Mouse (Mus musculus) MEL (cell line): ENCODE measurements around the gene Pogz. TPM values are rescaled to one million over a fixed set of nuclear protein-coding genes. Genes with fewer than 3 reads are reported as not detected.

ENCODE experiments used
- DNase-seq: peaks from one replicate; pipeline ENCODE4 v3.0.0; 2011; ENCODE audit warnings: low read depth, low spot score
- H3K27ac ChIP-seq: 2 replicates; pipeline ENCODE4 v1.5.1; 2012; ENCODE audit warnings: low read depth, mild to moderate bottlenecking, control low read depth, low read length, moderate library complexity; ENCODE audit not compliant: control insufficient read depth
- H3K27me3 ChIP-seq, 2 experiments: fragments of 150-350 bp in 1 of 2; sonication (generic) in 1 of 2; 2 replicates each; pipeline ENCODE4 v1.6.1; 2012; ENCODE audit warnings: low read length in 2 of 2, mild to moderate bottlenecking in 2 of 2, improper control_type of control experiment in 1 of 2, moderate library complexity in 1 of 2; ENCODE audit not compliant: insufficient read depth in 2 of 2, control insufficient read depth in 1 of 2
- H3K36me3 ChIP-seq, 2 experiments: 2 replicates each; pipeline ENCODE4 v1.6.1; 2012 to 2014; ENCODE audit warnings: low read length in 2 of 2, improper control_type of control experiment in 1 of 2, inconsistent platforms in 1 of 2, mild to moderate bottlenecking in 1 of 2; ENCODE audit not compliant: insufficient read depth in 2 of 2, control insufficient read depth in 1 of 2
- H3K4me1 ChIP-seq, 2 experiments: fragments of 150-350 bp in 1 of 2; sonication (generic) in 1 of 2; 2 replicates each; pipeline ENCODE4 v1.6.1; 2012; ENCODE audit warnings: low read length in 2 of 2, improper control_type of control experiment in 1 of 2, mild to moderate bottlenecking in 1 of 2; ENCODE audit not compliant: insufficient read depth in 2 of 2, control insufficient read depth in 1 of 2
- H3K4me3 ChIP-seq, 2 experiments: fragments of 150-350 bp in 1 of 2; sonication (generic) in 1 of 2; 2 replicates each; pipeline ENCODE4 v1.5.1; 2012; ENCODE audit warnings: low read depth in 2 of 2, low read length in 2 of 2, mild to moderate bottlenecking in 2 of 2, moderate library complexity in 2 of 2, control low read depth in 1 of 2, improper control_type of control experiment in 1 of 2; ENCODE audit not compliant: control insufficient read depth in 1 of 2, insufficient read depth in 1 of 2
- H3K79me2 ChIP-seq: 2 replicates; pipeline ENCODE4 v1.6.1; 2012; ENCODE audit warnings: mild to moderate bottlenecking, low read length, moderate library complexity; ENCODE audit not compliant: control insufficient read depth, poor library complexity, insufficient read depth
- H3K9ac ChIP-seq: 2 replicates; pipeline ENCODE4 v1.6.1; 2012; ENCODE audit warnings: low read depth, mild to moderate bottlenecking, control low read depth, low read length, moderate library complexity; ENCODE audit not compliant: control insufficient read depth, poor library complexity, severe bottlenecking
- H3K9me3 ChIP-seq: fragments of 150-350 bp; sonication (generic); replicated peaks from 2 replicates; pipeline ENCODE4 v1.6.1; 2012; ENCODE audit warnings: mild to moderate bottlenecking, low read length, improper control_type of control experiment, moderate library complexity; ENCODE audit not compliant: insufficient read depth
- CHD1 ChIP-seq: IDR thresholded peaks from 2 replicates; pipeline ENCODE4 v1.6.1; 2012; ENCODE audit warnings: low read depth, mild to moderate bottlenecking, inconsistent platforms, low read length, improper control_type of control experiment
- CTCF ChIP-seq, 3 experiments: IDR thresholded peaks in 2 of 3; conservative IDR thresholded peaks in 1 of 3; 2 replicates each; pipeline ENCODE4 v1.5.1; 2011 to 2012; ENCODE audit warnings: low read length in 3 of 3, low read depth in 2 of 3, mild to moderate bottlenecking in 2 of 3, improper control_type of control experiment in 1 of 3, inconsistent platforms in 1 of 3, mixed read lengths in 1 of 3, moderate library complexity in 1 of 3; ENCODE audit not compliant: control insufficient read depth in 1 of 3, insufficient read depth in 1 of 3, poor library complexity in 1 of 3, severe bottlenecking in 1 of 3
- E2F4 ChIP-seq: IDR thresholded peaks from 2 replicates; pipeline ENCODE4 v1.6.1; 2011; ENCODE audit warnings: low read depth, low read length, improper control_type of control experiment, borderline replicate concordance
- GABPA ChIP-seq: IDR thresholded peaks from 2 replicates; pipeline ENCODE4 v1.6.1; 2012; ENCODE audit warnings: low read depth, mild to moderate bottlenecking, inconsistent platforms, low read length, improper control_type of control experiment, moderate library complexity
- JUND ChIP-seq: IDR thresholded peaks from 2 replicates; pipeline ENCODE4 v1.6.1; 2011; ENCODE audit warnings: low read depth, mild to moderate bottlenecking, improper control_type of control experiment, low read length
- KAT2A ChIP-seq: conservative IDR thresholded peaks from 2 replicates; pipeline ENCODE4 v1.6.1; 2012; ENCODE audit warnings: low read depth, low read length, improper control_type of control experiment, inconsistent platforms
- MAFK ChIP-seq: IDR thresholded peaks from 2 replicates; pipeline ENCODE4 v1.6.1; 2011; ENCODE audit warnings: low read depth, mild to moderate bottlenecking, low read length, improper control_type of control experiment, borderline replicate concordance
- MAX ChIP-seq: IDR thresholded peaks from 2 replicates; pipeline ENCODE4 v1.6.1; 2011; ENCODE audit warnings: low read length, improper control_type of control experiment
- MAZ ChIP-seq: IDR thresholded peaks from 2 replicates; pipeline ENCODE4 v1.6.1; 2012; ENCODE audit warnings: low read depth, mild to moderate bottlenecking, inconsistent platforms, low read length, improper control_type of control experiment
- MEF2A ChIP-seq: IDR thresholded peaks from 2 replicates; pipeline ENCODE4 v1.6.1; 2014; ENCODE audit warnings: low read depth, mild to moderate bottlenecking, inconsistent platforms, low read length, improper control_type of control experiment; ENCODE audit not compliant: poor library complexity, insufficient replicate concordance, severe bottlenecking; ENCODE audit errors: extremely low read depth
- MXI1 ChIP-seq: IDR thresholded peaks from 2 replicates; pipeline ENCODE4 v1.6.1; 2011; ENCODE audit warnings: mild to moderate bottlenecking, low read depth, low read length, improper control_type of control experiment
- POLR2AphosphoS2 ChIP-seq: IDR thresholded peaks from 2 replicates; pipeline ENCODE4 v1.6.1; 2011; ENCODE audit warnings: low read length, improper control_type of control experiment
- POLR2AphosphoS5 ChIP-seq: IDR thresholded peaks from 2 replicates; pipeline ENCODE4 v1.6.1; 2012; ENCODE audit warnings: low read depth, borderline replicate concordance, mild to moderate bottlenecking, inconsistent platforms, low read length, moderate library complexity, mixed read lengths
- RAD21 ChIP-seq: IDR thresholded peaks from 2 replicates; pipeline ENCODE4 v1.6.1; 2011; ENCODE audit warnings: mild to moderate bottlenecking, low read depth, low read length, improper control_type of control experiment
- SMC3 ChIP-seq: IDR thresholded peaks from 2 replicates; pipeline ENCODE4 v1.6.1; 2011; ENCODE audit warnings: low read depth, low read length, improper control_type of control experiment
- TCF12 ChIP-seq: IDR thresholded peaks from 2 replicates; pipeline ENCODE4 v1.6.1; 2014; ENCODE audit warnings: low read depth, mild to moderate bottlenecking, inconsistent platforms, low read length, improper control_type of control experiment, moderate library complexity
- USF2 ChIP-seq, 2 experiments: IDR thresholded peaks; 2 replicates each; pipeline ENCODE4 v1.6.1; 2011 to 2012; ENCODE audit warnings: improper control_type of control experiment in 2 of 2, low read length in 2 of 2, borderline replicate concordance in 1 of 2, inconsistent platforms in 1 of 2, low read depth in 1 of 2, mild to moderate bottlenecking in 1 of 2; ENCODE audit not compliant: insufficient read depth in 1 of 2
- ZNF384 ChIP-seq: IDR thresholded peaks from 2 replicates; pipeline ENCODE4 v1.6.1; 2012; ENCODE audit warnings: low read depth, mild to moderate bottlenecking, inconsistent platforms, low read length, improper control_type of control experiment
- polyA plus RNA-seq, 2 experiments: library from polyadenylated mRNA; stranded (reverse) in 1 of 2; unstranded in 1 of 2; fragments of >175 nt in 1 of 2; fragments of >200 nt in 1 of 2; gene quantifications; 2 replicates each; pipeline versions ENCODE4 v1.2.1 to v1.2.4; 2012; ENCODE audit warnings: low replicate concordance in 2 of 2, low read depth in 1 of 2; ENCODE audit not compliant: insufficient read length in 2 of 2, insufficient read depth in 1 of 2, missing spikeins in 1 of 2
- total RNA-seq: library from RNA; depleted of rRNA; stranded (reverse); fragments of 300-350 nt; gene quantifications from 2 replicates; pipeline ENCODE4 v1.2.3, GENCODE M21; 2012

The Pogz gene
- total and polyA plus RNA-seq, 3 experiments: 10.6 to 31.6 TPM; not detected in 1

DNA sequence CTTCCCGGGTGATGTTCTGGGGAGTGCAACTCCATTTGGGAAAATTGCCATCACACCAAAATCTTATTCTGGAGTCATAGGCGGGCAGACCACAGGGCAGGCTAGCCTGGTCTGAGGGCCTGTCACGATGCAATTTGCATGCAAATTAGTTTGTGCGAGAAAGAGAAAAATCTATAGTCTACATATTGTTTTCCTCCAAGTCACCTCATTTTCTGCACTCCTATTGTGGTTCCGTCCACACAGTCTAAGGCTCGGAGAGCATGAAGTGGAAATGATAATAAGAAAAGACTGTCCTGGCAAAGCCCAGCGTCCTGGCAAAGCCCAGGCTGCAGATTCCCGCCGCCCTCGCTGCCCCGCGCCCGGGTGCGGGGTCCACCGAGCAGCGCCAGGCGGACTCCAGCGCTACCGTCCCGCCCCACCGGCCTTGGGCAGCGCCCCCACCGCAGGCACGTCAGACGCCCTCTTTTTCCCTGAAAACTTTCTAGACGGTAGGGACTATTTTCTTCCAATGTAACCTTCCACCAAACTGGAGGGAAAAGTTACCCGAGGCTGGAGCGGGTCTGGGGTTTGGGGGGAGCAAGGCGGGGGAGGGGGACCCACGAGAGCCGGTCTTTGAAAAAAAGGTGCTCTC is 16.2 kb upstream of the Pogz start:
- H3K36me3 ChIP-seq: peaks cover 0 to 6% of the 10 kb centered on the region in 2 experiments; a peak in 2 of 4 replicates
- H3K27ac ChIP-seq: no peak overlapping the region
- no peaks in the 10 kb centered on the region for H3K4me1 ChIP-seq
- peaks cover 10 to 11% of the 10 kb centered on the region in 2 experiments for H3K27me3 ChIP-seq
- no peaks in the 10 kb centered on the region for H3K79me2 ChIP-seq
- peak overlapping the region; percentile 61 for H3K9ac ChIP-seq
- H3K4me3 ChIP-seq: peak overlapping the region; percentile 31 to 58; a peak in 3 of 4 replicates
- no peaks in the 10 kb centered on the region for H3K9me3 ChIP-seq
- TF ChIP-seq TCF12 (no peak), GABPA (no peak), MAX (no peak), MXI1 (no peak)
- TF ChIP-seq, all 39 proteins: peak for 0
- no peak for DNase-seq

DNA sequence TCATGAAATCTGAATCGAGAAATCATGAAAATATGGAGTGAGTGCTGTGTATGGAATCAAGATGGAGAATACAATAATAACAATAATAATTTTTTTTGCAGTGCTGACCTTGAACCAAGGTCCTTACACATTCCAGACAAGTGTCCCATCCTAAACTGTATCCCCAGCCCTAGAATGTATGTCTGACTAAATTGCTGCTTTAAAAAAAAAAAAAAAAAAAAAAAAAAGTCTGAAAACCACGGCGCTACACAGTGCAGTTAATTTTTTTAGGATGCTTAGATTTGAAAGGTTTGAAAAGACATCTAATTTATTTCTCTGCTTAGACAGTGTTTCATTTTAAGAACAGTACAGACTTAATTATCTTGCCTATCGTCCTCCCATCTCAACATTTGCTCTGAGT is 15.3 kb upstream of the Pogz start:
- Histone ChIP-seq H3K27me3 (peaks cover 9 to 11% of the 10 kb centered on the region in 2 experiments), H3K27ac (no peak overlapping the region), H3K4me1 (no peaks in the 10 kb centered on the region), H3K36me3 (peaks cover 0 to 6% of the 10 kb centered on the region in 2 experiments; a peak in 2 of 4 replicates), H3K79me2 (no peaks in the 10 kb centered on the region), H3K9ac (no peak overlapping the region), H3K9me3 (no peaks in the 10 kb centered on the region), H3K4me3 (no peak overlapping the region)
- TF ChIP-seq JUND: no peak
- TF ChIP-seq ZNF384: 0 out of 2 replicates have a peak, but pooled peaks have one; percentile 28
- DNase-seq: no peak

- TF ChIP-seq SMC3 (peak; percentile 38), CTCF (IDR thresholded peaks at IDR 0.05 in 2 of 3, conservative IDR thresholded peaks at IDR 0.05 in 1 of 3; ENCODE audit: control insufficient read depth in 1 of 3, insufficient read depth in 1 of 3, low read depth in 2 of 3, low read length in 3 of 3, poor library complexity in 1 of 3, severe bottlenecking in 1 of 3) (peak; percentile 24 to 69 (median 56); a peak in 5 of 6 replicates), CHD1 (no peak), E2F4 (no peak), MAFK (no peak), RAD21 (peak; percentile 66), POLR2AphosphoS2 (no peak), POLR2AphosphoS5 (no peak), MAZ (no peak), GABPA (no peak), USF2 (IDR thresholded peaks at IDR 0.05; ENCODE audit: borderline replicate concordance in 1 of 2, insufficient read depth in 1 of 2, low read depth in 1 of 2, low read length in 2 of 2) (no peak), MEF2A (no peak), KAT2A (no peak)
- TF ChIP-seq, all 39 proteins: peak for 3
- Histone ChIP-seq H3K36me3 (peaks cover 0 to 6% of the 10 kb centered on the region in 2 experiments; a peak in 2 of 4 replicates), H3K4me1 (no peaks in the 10 kb centered on the region), H3K4me3 (no peak overlapping the region), H3K27ac (no peak overlapping the region), H3K27me3 (peaks cover 9 to 12% of the 10 kb centered on the region in 2 experiments), H3K9ac (no peak overlapping the region), H3K9me3 (no peaks in the 10 kb centered on the region), H3K79me2 (no peaks in the 10 kb centered on the region)
- peak; percentile 50 for DNase-seq
These were observed 13.3 kb upstream of the Pogz start for GRCm38 (mm10) chr3:94824110-94824509.
